Mouse (Mus musculus): Measurements from ENCODE around the gene Eef1a1. TPM values are rescaled to one million over a fixed set of nuclear protein-coding genes. Genes with fewer than 3 reads are reported as not detected.

Gene Eef1a1
- polyA plus RNA-seq, 2 experiments, result 2,316 to 4,315 TPM

- Histone ChIP-seq H3K9me3 (ENCODE audit: control insufficient read depth, low read length) (no peaks in the 10 kb centered on the region), H3K36me3 (replicated peaks; ENCODE audit: control insufficient read depth, insufficient read depth, low read depth) (no peaks in the 10 kb centered on the region), H3K4me1 (replicated peaks; ENCODE audit: control insufficient read depth in 2 of 2, insufficient read depth in 2 of 2, low read length in 1 of 2) (peaks cover 13 to 26% of the 10 kb centered on the region in 2 experiments), H3K27ac (no peak overlapping the region), H3K4me2 (ENCODE audit: low read depth) (no peak overlapping the region), H3K4me3 (ENCODE audit: insufficient read depth in 1 of 2, low read depth in 2 of 2, low read length in 2 of 2) (no peak overlapping the region), H3K27me3 (ENCODE audit: control insufficient read depth, insufficient read depth, low read length) (no peaks in the 10 kb centered on the region), H3K9ac (replicated peaks) (no peak overlapping the region)
- WGBS (ENCODE audit: insufficient replicate concordance), result 78% methylated on average over 5 of the region's 5 CpGs
- DNase-seq (ENCODE audit: low read depth in 3 of 3, low spot score in 3 of 3), result no peak
- no peak for TF ChIP-seq EP300 (IDR thresholded peaks at IDR 0.05; ENCODE audit: low read depth)
- no peak for ATAC-seq (ENCODE audit: insufficient read depth)
Measured at GRCm38 (mm10) chr9:78511705-78512104, 22.8 kb upstream of the Eef1a1 start.

- 64% methylated on average over 16 of the region's 16 CpGs for WGBS (ENCODE audit: insufficient replicate concordance)
- Histone ChIP-seq H3K4me2 (ENCODE audit: low read depth) (no peak overlapping the region), H3K4me1 (replicated peaks; ENCODE audit: control insufficient read depth in 2 of 2, insufficient read depth in 2 of 2, low read length in 1 of 2) (peaks cover 10 to 13% of the 10 kb centered on the region in 2 experiments), H3K4me3 (ENCODE audit: insufficient read depth in 1 of 2, low read depth in 2 of 2, low read length in 2 of 2) (no peak overlapping the region), H3K27ac (no peak overlapping the region), H3K9ac (replicated peaks) (no peak overlapping the region), H3K9me3 (ENCODE audit: control insufficient read depth, low read length) (no peaks in the 10 kb centered on the region), H3K36me3 (replicated peaks; ENCODE audit: control insufficient read depth, insufficient read depth, low read depth) (no peaks in the 10 kb centered on the region), H3K27me3 (ENCODE audit: control insufficient read depth, insufficient read depth, low read length) (no peaks in the 10 kb centered on the region)
- ATAC-seq (ENCODE audit: insufficient read depth) (no peak), DNase-seq (ENCODE audit: low read depth in 3 of 3, low spot score in 3 of 3) (no peak)
- TF ChIP-seq CTCF (IDR thresholded peaks at IDR 0.05; ENCODE audit: low read depth) (no peak), EP300 (IDR thresholded peaks at IDR 0.05; ENCODE audit: low read depth) (no peak)
Measured at GRCm38 (mm10) chr9:78508106-78508786, 19.3 kb upstream of the Eef1a1 start.

GRCm38 (mm10) chr9:78506722-78507077, 17.7 kb upstream of the Eef1a1 start:
- TF ChIP-seq EP300 (IDR thresholded peaks at IDR 0.05; ENCODE audit: low read depth), result no peak
- no peak for TF ChIP-seq CTCF (IDR thresholded peaks at IDR 0.05; ENCODE audit: low read depth)
- ATAC-seq (ENCODE audit: insufficient read depth), result no peak
- Histone ChIP-seq H3K9ac (replicated peaks) (peak overlapping the region; percentile 9; the same call in 1 of the 2 replicates), H3K4me2 (ENCODE audit: low read depth) (peak overlapping the region; percentile 43), H3K9me3 (ENCODE audit: control insufficient read depth, low read length) (no peaks in the 10 kb centered on the region), H3K4me1 (replicated peaks; ENCODE audit: control insufficient read depth in 2 of 2, insufficient read depth in 2 of 2, low read length in 1 of 2) (peaks cover 10 to 17% of the 10 kb centered on the region in 2 experiments), H3K27ac (peak overlapping the region; percentile 36), H3K4me3 (ENCODE audit: insufficient read depth in 1 of 2, low read depth in 2 of 2, low read length in 2 of 2) (no peak overlapping the region), H3K27me3 (ENCODE audit: control insufficient read depth, insufficient read depth, low read length) (no peaks in the 10 kb centered on the region), H3K36me3 (replicated peaks; ENCODE audit: control insufficient read depth, insufficient read depth, low read depth) (no peaks in the 10 kb centered on the region)
- DNase-seq (ENCODE audit: low read depth in 3 of 3, low spot score in 3 of 3), result no peak
- WGBS (ENCODE audit: insufficient replicate concordance), result 55% methylated on average over 7 of the region's 7 CpGs

- peak; percentile 71 for TF ChIP-seq EP300 (IDR thresholded peaks at IDR 0.05; ENCODE audit: low read depth)
- TF ChIP-seq CTCF (IDR thresholded peaks at IDR 0.05; ENCODE audit: low read depth), result no peak
- Histone ChIP-seq H3K4me1 (replicated peaks; ENCODE audit: control insufficient read depth in 2 of 2, insufficient read depth in 2 of 2, low read length in 1 of 2) (peaks cover 10 to 17% of the 10 kb centered on the region in 2 experiments), H3K27ac (peak overlapping the region; percentile 36), H3K36me3 (replicated peaks; ENCODE audit: control insufficient read depth, insufficient read depth, low read depth) (no peaks in the 10 kb centered on the region), H3K9ac (replicated peaks) (peak overlapping the region; percentile 9; the same call in 1 of the 2 replicates), H3K4me3 (ENCODE audit: insufficient read depth in 1 of 2, low read depth in 2 of 2, low read length in 2 of 2) (no peak overlapping the region), H3K4me2 (ENCODE audit: low read depth) (peak overlapping the region; percentile 43), H3K27me3 (ENCODE audit: control insufficient read depth, insufficient read depth, low read length) (no peaks in the 10 kb centered on the region), H3K9me3 (ENCODE audit: control insufficient read depth, low read length) (no peaks in the 10 kb centered on the region)
- whole genome bisulfite sequencing (ENCODE audit: insufficient replicate concordance), result 21% methylated on average over 11 of the region's 11 CpGs
- ATAC-seq (ENCODE audit: insufficient read depth), result peak; percentile 83
- DNase-seq (ENCODE audit: low read depth in 3 of 3, low spot score in 3 of 3), result peak in 2 of 3 experiments; percentile 38 to 58
Measured at GRCm38 (mm10) chr9:78506002-78506721, 17.2 kb upstream of the Eef1a1 start.

- Histone ChIP-seq H3K9ac (replicated peaks) (no peak overlapping the region), H3K4me3 (ENCODE audit: insufficient read depth in 1 of 2, low read depth in 2 of 2, low read length in 2 of 2) (no peak overlapping the region), H3K27ac (no peak overlapping the region), H3K4me2 (ENCODE audit: low read depth) (no peak overlapping the region), H3K36me3 (replicated peaks; ENCODE audit: control insufficient read depth, insufficient read depth, low read depth) (no peaks in the 10 kb centered on the region), H3K9me3 (ENCODE audit: control insufficient read depth, low read length) (no peaks in the 10 kb centered on the region), H3K27me3 (ENCODE audit: control insufficient read depth, insufficient read depth, low read length) (no peaks in the 10 kb centered on the region), H3K4me1 (replicated peaks; ENCODE audit: control insufficient read depth in 2 of 2, insufficient read depth in 2 of 2, low read length in 1 of 2) (peaks cover 10 to 17% of the 10 kb centered on the region in 2 experiments)
- TF ChIP-seq EP300 (IDR thresholded peaks at IDR 0.05; ENCODE audit: low read depth) (no peak), CTCF (IDR thresholded peaks at IDR 0.05; ENCODE audit: low read depth) (no peak)
- ATAC-seq (ENCODE audit: insufficient read depth) (no peak), DNase-seq (ENCODE audit: low read depth in 3 of 3, low spot score in 3 of 3) (no peak)
- WGBS (ENCODE audit: insufficient replicate concordance), result 76% methylated on average over 6 of the region's 6 CpGs
Measured at GRCm38 (mm10) chr9:78505223-78505622, 16.3 kb upstream of the Eef1a1 start.
